Mouse (Mus musculus) CD4-positive naive resting alpha-beta T cell, adult 57 days (primary cell): ENCODE data around the gene Insl6. TPM values are rescaled to one million over a fixed set of nuclear protein-coding genes. Genes with fewer than 3 reads are reported as not detected.

Source experiments
- total RNA-seq: library from RNA; stranded (reverse); gene quantifications from one replicate; pipeline ENCODE4 v1.2.4, GENCODE M21; 2023

Gene Insl6
- 4.8 TPM for total RNA-seq

GRCm38 (mm10) chr19:29325053-29325851 lies at the start of gene Insl6:
Insl6 (minus strand) TSS chr19:29325356.

GRCm38 (mm10) chr19:29366969-29367622 lies 41.9 kb upstream of the Insl6 start, which contains the start of the genes Plgrkt and Cd274:
Plgrkt (minus strand) TSS chr19:29367390.
Cd274 (plus strand) TSS chr19:29367455.

GRCm38 (mm10) chr19:29334068-29334745 lies 9.1 kb upstream of the Insl6 start, which contains the start of gene Rln1:
Rln1 (minus strand) TSS chr19:29334670.

Other genes with a start within 250 kb of the Insl6 start
- 23.3 TPM for gene Rcl1, start 224.0 kb downstream of the Insl6 start, total RNA-seq
- gene Jak2, start 73.5 kb downstream of the Insl6 start, total RNA-seq: 58.2 TPM
- gene Rln1, start 9.3 kb upstream of the Insl6 start, total RNA-seq: not detected
- 187 TPM for gene Plgrkt, start 42.0 kb upstream of the Insl6 start, total RNA-seq
- gene Cd274, start 42.1 kb upstream of the Insl6 start, total RNA-seq: 24.1 TPM
- gene Pdcd1lg2, start 85.6 kb upstream of the Insl6 start, total RNA-seq: 1.4 TPM
- gene Ric1, start 196.9 kb upstream of the Insl6 start, total RNA-seq: 29.3 TPM